Mouse (Mus musculus) liver, adult 2 months (tissue): ENCODE results near the gene Nup37.

ENCODE experiments used
- CTCF ChIP-seq: fragments of 200-500 bp; IDR thresholded peaks from 2 replicates; pipeline ENCODE4 v1.5.1; 2011; ENCODE audit warnings: low read depth, low read length, control low read depth
- POLR2A ChIP-seq: fragments of 200-500 bp; IDR thresholded peaks from 2 replicates; pipeline ENCODE4 v1.6.1; 2011; ENCODE audit warnings: low read length, control low read depth; ENCODE audit not compliant: insufficient read depth; ENCODE audit errors: extremely low read depth

DNA sequence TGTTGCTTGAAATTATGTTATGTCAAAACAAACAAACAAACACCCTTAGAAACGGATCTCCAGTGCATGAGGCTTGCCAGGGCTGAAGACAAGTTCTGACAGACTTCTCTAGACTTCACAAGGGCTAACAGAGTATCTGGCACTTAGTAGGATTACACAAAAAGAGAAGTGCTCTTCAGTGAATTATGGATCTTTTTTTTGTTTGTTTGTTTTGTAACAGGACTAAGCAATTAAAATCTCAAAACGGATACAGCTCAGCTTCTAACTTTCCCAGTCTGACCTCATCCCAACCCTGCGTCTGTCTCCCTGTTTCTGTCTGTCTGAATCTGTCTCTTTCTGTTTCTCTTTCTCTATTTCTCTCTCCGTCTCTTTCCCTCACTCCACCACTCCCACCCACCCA lies 53.7 kb downstream of the Nup37 start:
- TF ChIP-seq POLR2A (no peak), CTCF (no peak)
